Mouse (Mus musculus) gastrocnemius, postnatal 4 days (tissue): ENCODE measurements around the gene S100a1. TPM values are rescaled to one million over a fixed set of nuclear protein-coding genes. Genes with fewer than 3 reads are reported as not detected.

Experiments used
- DNase-seq, 2 experiments: peaks; one replicate each; pipeline ENCODE4 v3.0.0; 2021 to 2022; ENCODE audit warnings: low spot score in 2 of 2, mixed read lengths in 2 of 2
- long read RNA-seq, 2 experiments: library from polyadenylated mRNA; stranded (forward); transcript quantifications; one replicate each; pipeline ENCODE4 v2.0.0; 2021
- total RNA-seq, 2 experiments: library from RNA; stranded (reverse); gene quantifications; 2 replicates each; pipeline ENCODE4 v1.2.3; 2021

Gene S100a1
- 10 to 100 TPM; 27.3 to 31.2 TPM for total RNA-seq
- long read RNA-seq, experiment 1, transcript S100a1-201 (3 exons, 677 nt): major isoform, 24 of 26 reads
- long read RNA-seq, experiment 1, partial matches to known transcripts: 1 of 26 reads
- long read RNA-seq, experiment 1, other reads (novel, unspliced or antisense): 1 of 26 reads
- long read RNA-seq, experiment 2, transcript S100a1-201 (3 exons, 677 nt): major isoform, 27 of 31 reads
- long read RNA-seq, experiment 2, partial matches to known transcripts: 0 of 31 reads
- long read RNA-seq, experiment 2, other reads (novel, unspliced or antisense): 3 of 31 reads

- DNase-seq: peak in 1 of 2 experiments; percentile 52
These were observed at the start of gene S100a1, which contains the start of gene S100a13 for GRCm38 (mm10) chr3:90513796-90514590. TSS of gene S100a1 (minus strand) at chr3:90514392. TSS of gene S100a13 (plus strand) at chr3:90514435.

GRCm38 (mm10) chr3:90560008-90560628 is 45.9 kb upstream of the S100a1 start, which contains the start of gene S100a3:
TSS of gene S100a3 (plus strand) at chr3:90560578.
- no peak for DNase-seq

- DNase-seq: peak in 1 of 2 experiments; percentile 48
These were observed 41.8 kb upstream of the S100a1 start for GRCm38 (mm10) chr3:90555954-90556353.

- no peak for DNase-seq
These were observed 38.0 kb upstream of the S100a1 start for GRCm38 (mm10) chr3:90552231-90552630.

GRCm38 (mm10) chr3:90550421-90550790 is 36.2 kb upstream of the S100a1 start:
- no peak for DNase-seq

GRCm38 (mm10) chr3:90549676-90550420 is 35.7 kb upstream of the S100a1 start:
- no peak for DNase-seq

GRCm38 (mm10) chr3:90540904-90541303 is 26.7 kb upstream of the S100a1 start:
- no peak for DNase-seq

GRCm38 (mm10) chr3:90537905-90538296 is 23.7 kb upstream of the S100a1 start:
- DNase-seq: no peak

- DNase-seq: peak; percentile 53 to 78
These were observed 23.1 kb upstream of the S100a1 start, which contains the start of gene S100a16 for GRCm38 (mm10) chr3:90537141-90537904. TSS of gene S100a16 (plus strand) at chr3:90537254.

GRCm38 (mm10) chr3:90535446-90535845 is 21.3 kb upstream of the S100a1 start:
- no peak for DNase-seq

- DNase-seq: no peak
These were observed 17.5 kb upstream of the S100a1 start for GRCm38 (mm10) chr3:90531713-90532112.

- no peak for DNase-seq
These were observed 13.2 kb upstream of the S100a1 start for GRCm38 (mm10) chr3:90527291-90527873.

GRCm38 (mm10) chr3:90526580-90526979 is 12.4 kb upstream of the S100a1 start, which contains the start of gene S100a14:
TSS of gene S100a14 (plus strand) at chr3:90526856.
- no peak for DNase-seq

- DNase-seq: no peak
These were observed 11.9 kb upstream of the S100a1 start for GRCm38 (mm10) chr3:90526076-90526475.

- peak in 1 of 2 experiments; percentile 45 for DNase-seq
These were observed 11.2 kb upstream of the S100a1 start for GRCm38 (mm10) chr3:90525421-90525820.

GRCm38 (mm10) chr3:90517711-90518110 is 3.5 kb upstream of the S100a1 start:
- DNase-seq: no peak

- no peak for DNase-seq
These were observed 1.6 kb upstream of the S100a1 start for GRCm38 (mm10) chr3:90515789-90516188.

GRCm38 (mm10) chr3:90515242-90515641 is 1.1 kb upstream of the S100a1 start:
- DNase-seq: no peak

GRCm38 (mm10) chr3:90514691-90515090 is 499 bp upstream of the S100a1 start:
- peak; percentile 40 to 72 for DNase-seq
